Mouse (Mus musculus) spleen, adult 2 months (tissue): ENCODE measurements around the gene Vps18. TPM values are rescaled to one million over a fixed set of nuclear protein-coding genes. Genes with fewer than 3 reads are reported as not detected.
A peak's percentile ranks its signal among the peaks of the same experiment; 100 is the strongest.

Experiments used
- DNase-seq, 2 experiments: peaks; one replicate each; pipeline versions ENCODE4 v3.0.0 to v3.0.0-alpha.2; 2012 to 2021; ENCODE audit warnings: low spot score in 2 of 2, low read depth in 1 of 2
- H3K27ac ChIP-seq: fragments of 200-500 bp; 2 replicates; pipeline ENCODE4 v1.5.1; 2012; ENCODE audit warnings: low read length, inconsistent platforms; ENCODE audit not compliant: insufficient read depth
- H3K27me3 ChIP-seq: fragments of 200-500 bp; 2 replicates; pipeline ENCODE4 v1.6.1; 2012; ENCODE audit warnings: mild to moderate bottlenecking, moderate library complexity, low read length, inconsistent platforms; ENCODE audit not compliant: control insufficient read depth, insufficient read depth
- H3K36me3 ChIP-seq: fragments of 200-500 bp; 2 replicates; pipeline ENCODE4 v1.6.1; 2012; ENCODE audit warnings: mild to moderate bottlenecking, low read length, inconsistent platforms; ENCODE audit not compliant: control insufficient read depth, insufficient read depth
- H3K4me1 ChIP-seq: fragments of 200-500 bp; 2 replicates; pipeline ENCODE4 v1.6.1; 2011; ENCODE audit warnings: inconsistent platforms; ENCODE audit not compliant: control insufficient read depth, insufficient read depth, insufficient read length
- H3K4me3 ChIP-seq: fragments of 200-500 bp; 2 replicates; pipeline ENCODE4 v1.5.1; 2011; ENCODE audit warnings: mild to moderate bottlenecking, inconsistent platforms; ENCODE audit not compliant: insufficient read depth, insufficient read length; ENCODE audit errors: extremely low read depth
- CTCF ChIP-seq: fragments of 200-500 bp; IDR thresholded peaks from 2 replicates; pipeline ENCODE4 v1.5.1; 2011; ENCODE audit warnings: mild to moderate bottlenecking, inconsistent platforms; ENCODE audit not compliant: insufficient read depth, insufficient read length, insufficient replicate concordance; ENCODE audit errors: extremely low read depth
- POLR2A ChIP-seq: fragments of 200-500 bp; IDR thresholded peaks from 2 replicates; pipeline ENCODE4 v1.6.1; 2011; ENCODE audit warnings: low read depth, low read length, inconsistent platforms
- WGBS: fragments of 180-500 bp; shearing (Covaris S2); methylation state at CpG from one replicate; pipeline ENCODE4 v1.1.7; 2018; 5-methylcytosine and 5-hydroxymethylcytosine counted together
- polyA plus RNA-seq: library from polyadenylated mRNA; depleted of rRNA; stranded (reverse); fragments of >200 nt; gene quantifications from 2 replicates; pipeline ENCODE4 v1.2.3, GENCODE M21; 2012

Vps18 gene
- polyA plus RNA-seq, 1 experiment: 19.3 TPM

GRCm38 (mm10) chr2:119250377-119250776 lies 38.2 kb upstream of the Vps18 start:
- no peaks in the 10 kb centered on the region for H3K4me1 ChIP-seq
- no peak for TF ChIP-seq CTCF
- no peak for TF ChIP-seq POLR2A
- no peak overlapping the region for H3K4me3 ChIP-seq
- H3K36me3 ChIP-seq: no peaks in the 10 kb centered on the region
- no peak overlapping the region for H3K27ac ChIP-seq
- H3K27me3 ChIP-seq: no peaks in the 10 kb centered on the region; the same call in 1 of the 2 replicates
- DNase-seq: no peak
- 65% methylated on average over 5 of the region's 5 CpGs for WGBS

GRCm38 (mm10) chr2:119250826-119251478 lies 37.6 kb upstream of the Vps18 start:
- Histone ChIP-seq H3K4me3 (no peak overlapping the region), H3K36me3 (no peaks in the 10 kb centered on the region), H3K4me1 (no peaks in the 10 kb centered on the region), H3K27ac (no peak overlapping the region), H3K27me3 (no peaks in the 10 kb centered on the region; the same call in 1 of the 2 replicates)
- TF ChIP-seq CTCF (peak; percentile 93), POLR2A (no peak)
- DNase-seq: peak; percentile 47 to 78
- 12% methylated on average over 11 of the region's 11 CpGs for WGBS

DNA sequence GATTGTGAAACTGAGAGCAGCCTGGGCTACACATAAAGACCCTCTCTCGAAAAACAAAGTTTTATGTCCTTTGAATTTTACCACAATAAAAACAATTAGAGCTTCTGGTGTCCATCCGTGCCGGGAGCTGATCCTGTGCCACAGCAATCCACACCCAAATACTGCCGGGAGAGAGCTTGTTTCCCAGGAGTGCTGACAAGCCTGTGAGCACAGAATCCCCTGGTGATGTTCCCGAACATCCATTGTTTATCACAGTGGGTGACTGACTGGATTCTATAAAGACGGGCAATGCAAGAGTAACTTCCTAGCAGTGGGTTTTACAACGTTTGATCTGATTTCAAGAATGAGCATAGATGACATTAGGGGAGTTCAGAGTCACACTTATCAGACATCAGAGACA lies 33.6 kb upstream of the Vps18 start:
- no peak overlapping the region for H3K4me3 ChIP-seq
- 63% methylated on average over 7 of the region's 7 CpGs for WGBS
- no peaks in the 10 kb centered on the region for H3K4me1 ChIP-seq
- no peak overlapping the region for H3K27ac ChIP-seq
- H3K36me3 ChIP-seq: no peaks in the 10 kb centered on the region
- H3K27me3 ChIP-seq: no peaks in the 10 kb centered on the region; the same call in 1 of the 2 replicates
- no peak for DNase-seq
- TF ChIP-seq CTCF (no peak), POLR2A (no peak)

DNA sequence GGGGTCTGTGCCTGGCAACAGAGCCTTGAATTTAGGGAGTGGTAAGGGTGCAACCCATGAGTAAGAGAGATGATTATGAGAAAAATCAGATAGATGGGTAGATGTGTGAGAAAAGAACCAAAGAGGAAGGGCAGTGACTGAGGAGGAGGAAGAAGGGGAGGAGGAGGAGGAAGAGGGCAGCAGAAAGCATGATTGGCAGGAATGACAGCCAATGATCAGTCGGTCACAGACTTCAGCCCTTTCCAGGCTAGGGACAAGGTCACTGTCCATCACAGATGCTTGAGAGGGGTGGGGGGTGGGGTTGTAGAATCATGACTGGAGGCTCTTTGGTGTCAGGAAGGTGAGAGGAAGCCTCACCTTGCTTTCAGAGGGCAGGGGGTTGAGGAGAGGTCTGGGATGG lies 28.0 kb upstream of the Vps18 start:
- 85% methylated on average over 1 of the region's 1 CpGs for WGBS
- DNase-seq: no peak
- Histone ChIP-seq H3K36me3 (no peaks in the 10 kb centered on the region), H3K27me3 (no peaks in the 10 kb centered on the region), H3K4me1 (no peaks in the 10 kb centered on the region; the same call in 1 of the 2 replicates), H3K4me3 (no peak overlapping the region), H3K27ac (no peak overlapping the region)
- TF ChIP-seq CTCF: no peak
- no peak for TF ChIP-seq POLR2A

GRCm38 (mm10) chr2:119261326-119261725 lies 27.2 kb upstream of the Vps18 start:
- Histone ChIP-seq H3K27ac (no peak overlapping the region), H3K4me1 (no peaks in the 10 kb centered on the region; the same call in 1 of the 2 replicates), H3K27me3 (no peaks in the 10 kb centered on the region), H3K36me3 (no peaks in the 10 kb centered on the region), H3K4me3 (no peak overlapping the region)
- DNase-seq: no peak
- no peak for TF ChIP-seq CTCF
- TF ChIP-seq POLR2A: no peak
- WGBS: 86% methylated on average over 2 of the region's 2 CpGs

GRCm38 (mm10) chr2:119262978-119263377 lies 25.6 kb upstream of the Vps18 start:
- Histone ChIP-seq H3K4me3 (no peak overlapping the region), H3K4me1 (no peaks in the 10 kb centered on the region; the same call in 1 of the 2 replicates), H3K27me3 (no peaks in the 10 kb centered on the region), H3K27ac (no peak overlapping the region), H3K36me3 (no peaks in the 10 kb centered on the region)
- DNase-seq: no peak
- 10% methylated on average over 8 of the region's 8 CpGs for WGBS
- TF ChIP-seq CTCF (no peak), POLR2A (no peak)

GRCm38 (mm10) chr2:119263813-119264212 lies 24.7 kb upstream of the Vps18 start:
- TF ChIP-seq CTCF (no peak), POLR2A (no peak)
- no peak for DNase-seq
- Histone ChIP-seq H3K27ac (no peak overlapping the region), H3K36me3 (no peaks in the 10 kb centered on the region), H3K4me3 (no peak overlapping the region), H3K27me3 (no peaks in the 10 kb centered on the region), H3K4me1 (no peaks in the 10 kb centered on the region; the same call in 1 of the 2 replicates)
- 73% methylated on average over 5 of the region's 5 CpGs for WGBS
